Mouse (Mus musculus): ENCODE data around the gene Stx18.

DNA sequence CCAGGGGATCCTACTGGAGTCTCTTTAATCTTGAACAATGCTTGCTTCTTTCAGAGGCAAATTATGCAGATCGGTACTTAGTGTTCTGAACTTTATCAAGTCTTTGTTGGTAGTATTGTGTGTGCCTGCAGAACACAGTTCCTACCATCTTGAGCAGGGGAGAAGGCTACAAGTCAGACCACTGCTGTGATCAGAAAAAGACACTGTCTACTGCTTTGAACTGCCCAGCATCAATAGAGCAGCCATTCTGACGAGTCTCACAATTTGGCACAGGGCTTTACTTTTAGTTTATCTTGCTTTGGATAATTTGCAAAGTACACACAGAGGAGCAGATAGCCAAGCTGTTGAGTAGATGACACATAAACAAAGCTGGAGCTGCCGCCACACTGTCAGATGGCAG lies 52.0 kb downstream of the Stx18 start:
- TF ChIP-seq POLR2A (IDR thresholded peaks at IDR 0.05; ENCODE audit: low read depth, low read length) (no peak), CTCF (conservative IDR thresholded peaks at IDR 0.05; ENCODE audit: insufficient read depth, insufficient read length, low read depth, low read length) (no peak)
